Mouse (Mus musculus) CH12.LX (cell line): ENCODE results near the gene Igsf21. TPM values are rescaled to one million over a fixed set of nuclear protein-coding genes. Genes with fewer than 3 reads are reported as not detected.

Source experiments
- DNase-seq: peaks from one replicate; pipeline ENCODE4 v3.0.0-alpha.2; 2013; ENCODE audit errors: extremely low read depth
- H3K27ac ChIP-seq: 2 replicates; pipeline ENCODE4 v1.5.1; 2012; ENCODE audit warnings: low read depth, mild to moderate bottlenecking, control low read depth, moderate library complexity; ENCODE audit not compliant: insufficient read depth
- H3K27me3 ChIP-seq: replicated peaks from 2 replicates; pipeline ENCODE3; 2012; ENCODE audit warnings: inconsistent platforms
- H3K36me3 ChIP-seq, 2 experiments: replicated peaks in 1 of 2; 2 replicates each; pipeline versions ENCODE3 to v1.6.1; 2012; ENCODE audit warnings: inconsistent platforms in 1 of 2, low read length in 1 of 2, mild to moderate bottlenecking in 1 of 2, mixed read lengths in 1 of 2, moderate library complexity in 1 of 2; ENCODE audit not compliant: control insufficient read depth in 1 of 2, insufficient read depth in 1 of 2
- H3K4me1 ChIP-seq, 2 experiments: 2 replicates each; pipeline ENCODE4 v1.6.1; 2012; ENCODE audit warnings: inconsistent platforms in 1 of 2, moderate library complexity in 1 of 2; ENCODE audit not compliant: insufficient read depth in 2 of 2, control insufficient read depth in 1 of 2
- H3K4me2 ChIP-seq: 2 replicates; pipeline ENCODE4 v1.6.1; 2012; ENCODE audit warnings: low read depth, mild to moderate bottlenecking, control low read depth; ENCODE audit not compliant: poor library complexity, insufficient read depth, severe bottlenecking
- H3K4me3 ChIP-seq, 3 experiments: fragments of 150-350 bp in 1 of 3; sonication (generic) in 1 of 3; replicated peaks in 1 of 3; 2 replicates each; pipeline versions ENCODE3 to v1.5.1; 2011 to 2012; ENCODE audit warnings: low read depth in 2 of 3, low read length in 2 of 3, mild to moderate bottlenecking in 2 of 3, moderate library complexity in 2 of 3, control low read depth in 1 of 3, improper control_type of control experiment in 1 of 3, inconsistent platforms in 1 of 3, mixed read lengths in 1 of 3; ENCODE audit not compliant: poor library complexity in 1 of 3
- H3K79me2 ChIP-seq: replicated peaks from 2 replicates; pipeline ENCODE4 v1.6.1; 2012; ENCODE audit warnings: mild to moderate bottlenecking, moderate library complexity; ENCODE audit not compliant: control insufficient read depth, poor library complexity, insufficient read depth, severe bottlenecking; ENCODE audit errors: extremely low read depth
- H3K9ac ChIP-seq: 2 replicates; pipeline ENCODE4 v1.6.1; 2012; ENCODE audit warnings: low read depth, mild to moderate bottlenecking, control low read depth, moderate library complexity; ENCODE audit not compliant: insufficient read depth
- H3K9me3 ChIP-seq: replicated peaks from 2 replicates; pipeline ENCODE3; 2012; ENCODE audit warnings: low read length, inconsistent platforms, mixed read lengths
- CHD2 ChIP-seq: IDR thresholded peaks from 2 replicates; pipeline ENCODE4 v1.6.1; 2011; ENCODE audit warnings: low read length, improper control_type of control experiment
- CTCF ChIP-seq, 2 experiments: IDR thresholded peaks in 1 of 2; conservative IDR thresholded peaks in 1 of 2; 2 replicates each; pipeline ENCODE4 v1.5.1; 2011 to 2012; ENCODE audit warnings: low read depth in 2 of 2, low read length in 2 of 2, improper control_type of control experiment in 1 of 2, inconsistent platforms in 1 of 2, mild to moderate bottlenecking in 1 of 2, moderate library complexity in 1 of 2
- E2F4 ChIP-seq: IDR thresholded peaks from 2 replicates; pipeline ENCODE4 v1.6.1; 2011; ENCODE audit warnings: low read depth, low read length, improper control_type of control experiment; ENCODE audit not compliant: insufficient replicate concordance
- GABPA ChIP-seq: IDR thresholded peaks from 2 replicates; pipeline ENCODE4 v1.6.1; 2012; ENCODE audit warnings: low read depth, low read length, improper control_type of control experiment, inconsistent platforms; ENCODE audit not compliant: insufficient replicate concordance
- HCFC1 ChIP-seq: IDR thresholded peaks from 2 replicates; pipeline ENCODE4 v1.6.1; 2012; ENCODE audit warnings: low read depth, mild to moderate bottlenecking, inconsistent platforms, low read length, improper control_type of control experiment
- JUND ChIP-seq: conservative IDR thresholded peaks from 2 replicates; pipeline ENCODE4 v1.6.1; 2011; ENCODE audit warnings: low read depth, low read length, improper control_type of control experiment
- KAT2A ChIP-seq: IDR thresholded peaks from 2 replicates; pipeline ENCODE4 v1.6.1; 2012; ENCODE audit warnings: low read length, improper control_type of control experiment, inconsistent platforms; ENCODE audit not compliant: insufficient replicate concordance
- MAX ChIP-seq: IDR thresholded peaks from 2 replicates; pipeline ENCODE4 v1.6.1; 2011; ENCODE audit warnings: low read length, improper control_type of control experiment
- MAZ ChIP-seq: IDR thresholded peaks from 2 replicates; pipeline ENCODE4 v1.6.1; 2012; ENCODE audit warnings: low read depth, mild to moderate bottlenecking, inconsistent platforms, low read length, improper control_type of control experiment, moderate library complexity
- MYC ChIP-seq: IDR thresholded peaks from 2 replicates; pipeline ENCODE4 v1.6.1; 2011; ENCODE audit warnings: low read depth, mild to moderate bottlenecking, improper control_type of control experiment, low read length
- PAX5 ChIP-seq: IDR thresholded peaks from 2 replicates; pipeline ENCODE4 v1.6.1; 2012; ENCODE audit warnings: low read length, inconsistent platforms, mixed read lengths
- POLR2A ChIP-seq: IDR thresholded peaks from 2 replicates; pipeline ENCODE4 v1.6.1; 2011; ENCODE audit warnings: low read depth, mild to moderate bottlenecking, improper control_type of control experiment, low read length
- POLR2AphosphoS2 ChIP-seq: IDR thresholded peaks from 2 replicates; pipeline ENCODE4 v1.6.1; 2011; ENCODE audit warnings: low read depth, low read length, improper control_type of control experiment
- RAD21 ChIP-seq: IDR thresholded peaks from 2 replicates; pipeline ENCODE4 v1.6.1; 2011; ENCODE audit warnings: low read depth, mild to moderate bottlenecking, low read length, improper control_type of control experiment, moderate library complexity
- RCOR1 ChIP-seq: conservative IDR thresholded peaks from 2 replicates; pipeline ENCODE4 v1.6.1; 2012; ENCODE audit warnings: low read depth, mild to moderate bottlenecking, inconsistent platforms, low read length, improper control_type of control experiment
- SMC3 ChIP-seq: IDR thresholded peaks from 2 replicates; pipeline ENCODE4 v1.6.1; 2011; ENCODE audit warnings: low read depth, low read length, improper control_type of control experiment
- TBP ChIP-seq: conservative IDR thresholded peaks from 2 replicates; pipeline ENCODE4 v1.6.1; 2011; ENCODE audit warnings: low read depth, low read length, improper control_type of control experiment
- TCF12 ChIP-seq: IDR thresholded peaks from 2 replicates; pipeline ENCODE4 v1.6.1; 2014; ENCODE audit warnings: low read depth, mild to moderate bottlenecking, inconsistent platforms, low read length, improper control_type of control experiment
- UBTF ChIP-seq: IDR thresholded peaks from 2 replicates; pipeline ENCODE4 v1.6.1; 2012; ENCODE audit warnings: low read depth, mild to moderate bottlenecking, inconsistent platforms, low read length, improper control_type of control experiment, moderate library complexity
- USF2 ChIP-seq: conservative IDR thresholded peaks from 2 replicates; pipeline ENCODE4 v1.6.1; 2011; ENCODE audit warnings: low read depth, low read length, improper control_type of control experiment
- ZKSCAN1 ChIP-seq: IDR thresholded peaks from 2 replicates; pipeline ENCODE4 v1.6.1; 2012; ENCODE audit warnings: low read depth, inconsistent platforms, low read length, improper control_type of control experiment, borderline replicate concordance
- ZMIZ1 ChIP-seq: IDR thresholded peaks from 2 replicates; pipeline ENCODE4 v1.6.1; 2012; ENCODE audit warnings: low read depth, mild to moderate bottlenecking, inconsistent platforms, low read length, improper control_type of control experiment
- ZNF384 ChIP-seq: IDR thresholded peaks from 2 replicates; pipeline ENCODE4 v1.6.1; 2012; ENCODE audit warnings: low read depth, low read length, improper control_type of control experiment, inconsistent platforms
- dilution Hi-C: fragments of 300-500 bp; cut with MboI; formaldehyde crosslinking; loops from 2 replicates; pipeline ENCODE4 v1.14.3; 2020; ENCODE audit warnings: low sequenced_read_pairs; ENCODE audit not compliant: extremely low pct_unique_long_range_greater_than_20kb, extremely low pct_ligation_motif_present
- in situ Hi-C: fragments of 300-500 bp; cut with MboI; formaldehyde crosslinking; loops from 3 replicates; pipeline ENCODE4 v1.14.3; 2019; ENCODE audit warnings: low sequenced_read_pairs, low pct_ligation_motif_present, low pct_unique_long_range_greater_than_20kb, mixed read lengths
- polyA plus RNA-seq: library from polyadenylated mRNA; unstranded; fragments of >175 nt; gene quantifications from 2 replicates; pipeline ENCODE4 v1.2.1, GENCODE M21; 2012; ENCODE audit warnings: low read depth; ENCODE audit not compliant: insufficient read length
- total RNA-seq, 2 experiments: library from RNA; depleted of rRNA; stranded (reverse); fragments of 300-350 nt in 1 of 2; fragments of >200 nt in 1 of 2; gene quantifications; 2 replicates each; pipeline ENCODE4 v1.2.3; 2012 to 2014

Gene Igsf21
- total and polyA plus RNA-seq, 3 experiments, result not detected

DNA sequence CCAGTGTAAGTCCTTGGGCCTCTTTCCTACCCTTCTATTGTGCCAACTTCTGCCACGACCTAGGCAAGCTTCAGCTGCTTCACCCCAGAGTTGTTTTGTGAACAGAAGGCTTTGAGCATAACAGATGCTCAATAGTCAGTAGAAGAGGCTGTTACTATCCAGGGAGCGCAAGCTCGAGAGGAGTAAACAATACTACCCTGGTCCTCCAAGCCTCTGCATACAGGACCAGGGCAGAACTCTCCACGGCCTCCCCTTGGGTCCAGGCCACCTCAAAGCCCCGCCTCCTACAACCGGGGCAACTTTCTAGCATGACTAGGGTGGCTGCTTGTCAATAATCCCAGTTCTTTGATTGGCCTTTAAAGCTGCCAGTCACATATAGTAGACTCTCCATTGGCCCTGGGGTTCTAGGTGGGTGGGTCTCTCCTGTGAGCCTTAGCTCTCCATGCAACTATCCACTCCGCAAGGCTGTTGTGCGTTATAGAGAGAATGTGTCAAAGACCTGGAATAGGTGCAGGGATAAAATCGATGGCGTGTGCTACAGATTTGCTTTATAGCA is 198.7 kb downstream of the Igsf21 start:
- DNase-seq, result no peak
- Histone ChIP-seq H3K79me2 (no peaks in the 10 kb centered on the region), H3K4me2 (no peak overlapping the region), H3K36me3 (no peaks in the 10 kb centered on the region), H3K9me3 (peaks cover 91% of the 10 kb centered on the region), H3K4me1 (no peaks in the 10 kb centered on the region), H3K27ac (no peak overlapping the region), H3K4me3 (no peak overlapping the region), H3K9ac (no peak overlapping the region), H3K27me3 (no peaks in the 10 kb centered on the region)
- in situ Hi-C loops (no loop called here), dilution Hi-C loops (no loop called here)
- TF ChIP-seq ZMIZ1 (no peak), MAZ (no peak), SMC3 (no peak), JUND (no peak), RAD21 (no peak), RCOR1 (no peak), KAT2A (no peak), CTCF (conservative IDR thresholded peaks at IDR 0.05 in 1 of 2, IDR thresholded peaks at IDR 0.05 in 1 of 2; ENCODE audit: low read depth in 2 of 2, low read length in 2 of 2) (no peak), ZKSCAN1 (no peak), USF2 (no peak), HCFC1 (no peak), UBTF (no peak), POLR2A (no peak), POLR2AphosphoS2 (no peak), E2F4 (no peak), CHD2 (no peak), ZNF384 (no peak), MAX (no peak), PAX5 (no peak), GABPA (no peak)

DNA sequence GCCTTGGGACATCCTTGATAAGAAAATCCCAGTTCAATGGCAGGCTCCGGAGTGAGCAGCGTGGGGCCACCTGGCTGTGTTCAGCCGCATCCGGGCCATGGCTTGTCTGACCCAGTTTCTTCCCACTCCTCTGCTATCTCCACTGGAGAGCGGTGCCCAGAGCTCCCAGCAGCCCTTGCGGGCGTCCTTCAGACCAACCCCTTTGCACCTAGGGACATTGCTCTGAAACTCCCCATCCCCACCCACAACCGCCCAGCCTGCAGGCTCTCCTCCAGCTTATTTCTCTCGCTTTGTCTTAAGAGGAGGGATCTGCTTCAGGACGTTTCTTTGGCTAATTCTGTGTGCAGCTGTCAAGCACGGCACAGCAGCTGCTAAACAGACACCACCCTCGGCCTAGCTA is 202.6 kb downstream of the Igsf21 start:
- Histone ChIP-seq H3K79me2 (no peaks in the 10 kb centered on the region), H3K27me3 (no peaks in the 10 kb centered on the region), H3K9ac (no peak overlapping the region), H3K4me2 (no peak overlapping the region), H3K27ac (no peak overlapping the region), H3K4me1 (no peaks in the 10 kb centered on the region), H3K36me3 (no peaks in the 10 kb centered on the region), H3K9me3 (peaks cover 85% of the 10 kb centered on the region), H3K4me3 (no peak overlapping the region)
- in situ Hi-C loops (no loop called here), dilution Hi-C loops (no loop called here)
- TF ChIP-seq SMC3, result no peak
- no peak for TF ChIP-seq TCF12
- TF ChIP-seq MYC, result no peak
- no peak for TF ChIP-seq TBP
- no peak for DNase-seq
